In the genomic region with DNA sequence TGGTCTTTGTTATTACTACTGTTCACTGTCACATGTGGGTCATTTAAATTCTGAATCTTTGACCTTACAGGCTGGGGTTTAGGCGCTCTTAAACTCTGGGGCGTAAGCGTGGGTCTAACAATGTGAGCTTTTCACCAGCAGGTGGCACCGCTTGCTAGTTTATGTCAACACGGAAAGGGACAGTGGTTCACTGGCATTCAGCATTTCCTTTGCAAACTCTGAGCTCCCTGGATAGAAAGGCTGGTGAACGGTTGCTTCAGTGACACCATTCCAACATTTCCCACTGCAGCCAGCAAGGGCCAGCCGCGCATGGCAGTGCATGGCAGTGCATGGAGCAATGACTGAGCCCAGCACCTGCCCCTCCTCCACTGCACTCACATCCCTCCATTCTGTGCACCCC, we compare ENCODE assay signal across 8 mouse cellular contexts. TPM values are rescaled to one million over a fixed set of nuclear protein-coding genes. Genes with fewer than 3 reads are reported as not detected.
DNase-seq lines count a peak whose midpoint lies in the region; ATAC-seq and TF ChIP-seq lines count a peak whose summit lies in the region.

No protein-coding gene starts in this region.

- peaks cover 13% of the 10 kb centered on the region for H3K4me1 ChIP-seq in heart, adult 2 months (ENCODE audit: control insufficient read depth, insufficient read depth, low read length)
- H3K4me1 ChIP-seq in heart, embryonic 11.5 days (ENCODE audit: control insufficient read depth, insufficient read depth, low read length): peaks cover 24% of the 10 kb centered on the region
- peaks cover 9% of the 10 kb centered on the region for H3K4me1 ChIP-seq in forebrain, embryonic 14.5 days (ENCODE audit: control insufficient read depth, insufficient read depth, low read length)
- peaks cover 42% of the 10 kb centered on the region for H3K4me1 ChIP-seq in hindbrain, embryonic 13.5 days (replicated peaks)

- TF ChIP-seq POLR2A in heart, adult 2 months (IDR thresholded peaks at IDR 0.05; ENCODE audit: insufficient read depth, low read depth, low read length): no peak

- no peaks in the 10 kb centered on the region for H3K9me3 ChIP-seq in heart, embryonic 11.5 days (replicated peaks; ENCODE audit: control insufficient read depth, low read length)
- H3K9me3 ChIP-seq in forebrain, embryonic 14.5 days (replicated peaks; ENCODE audit: control insufficient read depth, low read length): no peaks in the 10 kb centered on the region
- H3K9me3 ChIP-seq in hindbrain, embryonic 13.5 days: no peaks in the 10 kb centered on the region

- no peak overlapping the region for H3K9ac ChIP-seq in heart, adult 2 months (ENCODE audit: low read depth, low read length)
- no peak overlapping the region for H3K9ac ChIP-seq in heart, embryonic 11.5 days (ENCODE audit: low read depth, low read length)
- no peak overlapping the region for H3K9ac ChIP-seq in forebrain, embryonic 14.5 days (ENCODE audit: low read length)
- H3K9ac ChIP-seq in hindbrain, embryonic 13.5 days: no peak overlapping the region

- no peak overlapping the region for H3K4me3 ChIP-seq in heart, adult 2 months
- H3K4me3 ChIP-seq in heart, embryonic 11.5 days (ENCODE audit: low read depth, low read length): no peak overlapping the region
- H3K4me3 ChIP-seq in forebrain, embryonic 14.5 days (ENCODE audit: low read depth, low read length): no peak overlapping the region
- no peak overlapping the region for H3K4me3 ChIP-seq in hindbrain, embryonic 13.5 days

- TF ChIP-seq EP300 in heart, adult 2 months (IDR thresholded peaks at IDR 0.05; ENCODE audit: insufficient read depth, low read depth, low read length): peak; percentile 92

- intact Hi-C loops in heart, adult 2 months (cut with DNase I): loop anchor here (1.0 to 5.0 kb wide), 3 partner anchors 205 to 426 kb away; no protein-coding TSS in a partner anchor

- H3K27ac ChIP-seq in heart, adult 2 months: no peak overlapping the region
- H3K27ac ChIP-seq in heart, embryonic 11.5 days (ENCODE audit: low read depth, low read length): no peak overlapping the region
- H3K27ac ChIP-seq in forebrain, embryonic 14.5 days (ENCODE audit: low read depth, low read length): no peak overlapping the region
- 0 out of 2 replicates have a peak overlapping the region, but pooled peaks have one; percentile 20 for H3K27ac ChIP-seq in hindbrain, embryonic 13.5 days

- no peak overlapping the region for H3K4me2 ChIP-seq in heart, embryonic 11.5 days
- no peak overlapping the region for H3K4me2 ChIP-seq in forebrain, embryonic 14.5 days (ENCODE audit: low read length)
- H3K4me2 ChIP-seq in hindbrain, embryonic 13.5 days: no peak overlapping the region

- TF ChIP-seq CTCF in heart, adult 2 months (IDR thresholded peaks at IDR 0.05): peak; percentile 84

- peak; percentile 62 to 71 for DNase-seq in heart, adult 2 months
- DNase-seq in forebrain, embryonic 14.5 days (ENCODE audit: low spot score): peak; percentile 89
- DNase-seq in layer of hippocampus, postnatal 10 days (ENCODE audit: low spot score in 2 of 2): peak; percentile 78 to 84
- peak; percentile 67 to 81 for DNase-seq in lung, postnatal 4 days
- peak; percentile 79 to 86 for DNase-seq in right cerebral cortex, postnatal 10 days (ENCODE audit: low spot score in 2 of 2)

- no peaks in the 10 kb centered on the region for H3K27me3 ChIP-seq in heart, adult 2 months (ENCODE audit: control insufficient read depth, insufficient read depth, low read length)
- H3K27me3 ChIP-seq in heart, embryonic 11.5 days (ENCODE audit: control insufficient read depth, insufficient read depth, low read length): no peaks in the 10 kb centered on the region
- H3K27me3 ChIP-seq in forebrain, embryonic 14.5 days (replicated peaks; ENCODE audit: control insufficient read depth, insufficient read depth, low read length): no peaks in the 10 kb centered on the region
- H3K27me3 ChIP-seq in hindbrain, embryonic 13.5 days: peaks cover 17% of the 10 kb centered on the region; the same call in 1 of the 2 replicates

- no peak for ATAC-seq in heart, embryonic 11.5 days (replicated peaks; ENCODE audit: insufficient number of reproducible peaks, low FRiP score, low TSS enrichment)
- peak; percentile 56 for ATAC-seq in cerebellum, adult (ENCODE audit: insufficient number of reproducible peaks, low FRiP score, low TSS enrichment)
- peak; percentile 62 for ATAC-seq in forebrain, embryonic 14.5 days
- peak; percentile 63 for ATAC-seq in hindbrain, embryonic 13.5 days (ENCODE audit: low FRiP score)

- WGBS in heart, adult 2 months: 11% methylated on average over 8 of the region's 8 CpGs
- WGBS in heart, embryonic 11.5 days (ENCODE audit: insufficient replicate concordance): 6% methylated on average over 8 of the region's 8 CpGs
- WGBS in forebrain, embryonic 14.5 days: 7% methylated on average over 8 of the region's 8 CpGs
- 8% methylated on average over 8 of the region's 8 CpGs for WGBS in hindbrain, embryonic 13.5 days

- H3K36me3 ChIP-seq in heart, adult 2 months (ENCODE audit: control insufficient read depth, insufficient read depth, low read length): peaks cover 5% of the 10 kb centered on the region
- no peaks in the 10 kb centered on the region for H3K36me3 ChIP-seq in heart, embryonic 11.5 days (ENCODE audit: control insufficient read depth, insufficient read depth, low read length)
- H3K36me3 ChIP-seq in forebrain, embryonic 14.5 days (ENCODE audit: control insufficient read depth, insufficient read depth, low read length): no peaks in the 10 kb centered on the region
- no peaks in the 10 kb centered on the region for H3K36me3 ChIP-seq in hindbrain, embryonic 13.5 days

- no peaks in the 10 kb centered on the region for H3K79me2 ChIP-seq in heart, adult 2 months (replicated peaks; ENCODE audit: control insufficient read depth, insufficient read depth, low read length)

RNA-seq across cellular contexts. Expression of a gene that starts 49.5 kb away (rescaled TPM):
- total RNA-seq in heart, adult 2 months (2021): not detected
- not detected in 2 replicates for polyA plus RNA-seq in heart, adult 2 months (2012; rRNA removed)
- not detected in 2 replicates for polyA plus RNA-seq in heart, embryonic 11.5 days (2014; fragmentation: Nextera tagmentation; extraction: Ambion mirVana)
- 1.2 and 1.6 TPM in 2 replicates for polyA plus RNA-seq in forebrain, embryonic 14.5 days (2014; fragmentation: Nextera tagmentation; extraction: Ambion mirVana)
- polyA plus RNA-seq in hindbrain, embryonic 13.5 days (2015; fragmentation: Nextera tagmentation; extraction: Ambion mirVana): not detected in 2 replicates
- 1 to 10 TPM in 1 of 2 experiments, under 1 TPM in 1; 0.91 to 1.7 TPM for total RNA-seq in layer of hippocampus, postnatal 10 days (2021)

RNA-seq across cellular contexts. Expression of a gene that starts 49.9 kb away (rescaled TPM):
- total RNA-seq in heart, adult 2 months (2021): 10 to 100 TPM; 84.4 to 88.3 TPM
- 48.5 and 89.4 TPM in 2 replicates for polyA plus RNA-seq in heart, adult 2 months (2012; rRNA removed)
- 85.8 and 93.7 TPM in 2 replicates for polyA plus RNA-seq in heart, embryonic 11.5 days (2014; fragmentation: Nextera tagmentation; extraction: Ambion mirVana)
- polyA plus RNA-seq in forebrain, embryonic 14.5 days (2014; fragmentation: Nextera tagmentation; extraction: Ambion mirVana): 83.0 and 88.5 TPM in 2 replicates
- 67.1 and 75.1 TPM in 2 replicates for polyA plus RNA-seq in hindbrain, embryonic 13.5 days (2015; fragmentation: Nextera tagmentation; extraction: Ambion mirVana)
- total RNA-seq in layer of hippocampus, postnatal 10 days (2021): 10 to 100 TPM; 89.5 to 92.4 TPM
